Mouse (Mus musculus) erythroblast, embryonic 14.5 days (primary cell): ENCODE data around the gene Prkag1.

ENCODE experiments used
- GATA1 ChIP-seq: IDR thresholded peaks from 2 replicates; pipeline ENCODE4 v1.6.1; 2012; ENCODE audit warnings: low read length, inconsistent platforms, mixed read lengths
- TAL1 ChIP-seq: IDR thresholded peaks from 3 replicates; pipeline ENCODE4 v1.6.1; 2012; ENCODE audit warnings: low read length, inconsistent platforms, mixed read lengths

- TF ChIP-seq GATA1: no peak
- TF ChIP-seq TAL1: no peak
These were observed 22.6 kb downstream of the Prkag1 start for GRCm38 (mm10) chr15:98808651-98809134.
